Mouse (Mus musculus) forebrain, embryonic 11.5 days (tissue): ENCODE measurements around the gene Hoxc11. TPM values are rescaled to one million over a fixed set of nuclear protein-coding genes. Genes with fewer than 3 reads are reported as not detected.

Experiments
- ATAC-seq: fragments of 200-750 bp; cut with Nextera tagmentation; replicated peaks from 2 replicates; pipeline ENCODE4 v1.8.0; 2017; ENCODE audit warnings: moderate TSS enrichment; ENCODE audit not compliant: low FRiP score
- DNase-seq: peaks from one replicate; pipeline ENCODE4 v3.0.0-alpha.2; 2017; ENCODE audit warnings: low spot score
- H3K27ac ChIP-seq: fragments of 300-500 bp; sonication (generic); 2 replicates; pipeline ENCODE4 v1.5.1; 2014; ENCODE audit warnings: low read depth, low read length
- H3K27me3 ChIP-seq: fragments of 300-500 bp; sonication (generic); 2 replicates; pipeline ENCODE4 v1.6.1; 2014; ENCODE audit warnings: mild to moderate bottlenecking, low read length, mixed read lengths; ENCODE audit not compliant: control insufficient read depth, insufficient read depth
- H3K36me3 ChIP-seq: fragments of 300-500 bp; sonication (generic); 2 replicates; pipeline ENCODE4 v1.6.1; 2014; ENCODE audit warnings: mild to moderate bottlenecking, low read length, moderate library complexity, mixed read lengths; ENCODE audit not compliant: control insufficient read depth, insufficient read depth
- H3K4me1 ChIP-seq: fragments of 300-500 bp; sonication (generic); replicated peaks from 2 replicates; pipeline ENCODE4 v1.6.1; 2014; ENCODE audit warnings: low read length, mixed read lengths; ENCODE audit not compliant: control insufficient read depth, insufficient read depth
- H3K4me2 ChIP-seq: fragments of 300-500 bp; sonication (generic); 2 replicates; pipeline ENCODE4 v1.6.1; 2014; ENCODE audit warnings: low read depth, mild to moderate bottlenecking, low read length, moderate library complexity, mixed read lengths; ENCODE audit not compliant: severe bottlenecking
- H3K4me3 ChIP-seq: fragments of 300-500 bp; sonication (generic); 2 replicates; pipeline ENCODE4 v1.5.1; 2014; ENCODE audit warnings: low read depth, low read length
- H3K9ac ChIP-seq: fragments of 300-500 bp; sonication (generic); 2 replicates; pipeline ENCODE4 v1.6.1; 2014; ENCODE audit warnings: low read length
- H3K9me3 ChIP-seq: fragments of 300-500 bp; sonication (generic); 2 replicates; pipeline ENCODE4 v1.6.1; 2016; ENCODE audit warnings: low read length, mixed read lengths; ENCODE audit not compliant: control insufficient read depth
- WGBS: fragments of 180-500 bp; shearing (Covaris S2); extraction: QIAGEN DNeasy Blood & Tissue Kit; methylation state at CpG from one replicate; pipeline ENCODE4 v1.1.7; 2014; 5-methylcytosine and 5-hydroxymethylcytosine counted together
- polyA plus RNA-seq: library from polyadenylated mRNA; unstranded; fragments of >200 nt; fragmentation: Nextera tagmentation; extraction: Ambion mirVana; gene quantifications from 2 replicates; pipeline ENCODE4 v1.2.1, GENCODE M21; 2014

The Hoxc11 gene
- polyA plus RNA-seq, 1 experiment from 2014 or later, result not detected

- DNase-seq (no peak), ATAC-seq (peak; percentile 44)
- H3K4me1 ChIP-seq, result no peaks in the 10 kb centered on the region
- H3K4me3 ChIP-seq, result no peak within 1 kb of the TSS
- 2% methylated on average over 27 of the region's 27 CpGs for WGBS
- no peaks in the 10 kb centered on the region for H3K36me3 ChIP-seq
- H3K27me3 ChIP-seq, result peaks cover 96% of the 10 kb centered on the region
- no peak within 1 kb of the TSS for H3K27ac ChIP-seq
- H3K9ac ChIP-seq, result no peak within 1 kb of the TSS
- no peaks in the 10 kb centered on the region for H3K9me3 ChIP-seq
- H3K4me2 ChIP-seq, result no peak within 1 kb of the TSS
Observed at GRCm38 (mm10) chr15:102966776-102967311, 12.6 kb downstream of the Hoxc11 start, which contains the start of gene Hoxc10. Gene Hoxc10, plus strand, starts transcription at chr15:102966796.

GRCm38 (mm10) chr15:102967312-102967510 lies 13.0 kb downstream of the Hoxc11 start, which contains the start of gene Hoxc5:
Gene Hoxc5, plus strand, starts transcription at chr15:102967443.
- H3K27me3 ChIP-seq, result peaks cover 98% of the 10 kb centered on the region
- H3K36me3 ChIP-seq, result no peaks in the 10 kb centered on the region
- no peak within 1 kb of the TSS for H3K27ac ChIP-seq
- ATAC-seq, result no peak
- no peaks in the 10 kb centered on the region for H3K4me1 ChIP-seq
- H3K4me3 ChIP-seq, result no peak within 1 kb of the TSS
- H3K9ac ChIP-seq, result no peak within 1 kb of the TSS
- WGBS, result 4% methylated on average over 12 of the region's 12 CpGs
- no peak for DNase-seq
- H3K9me3 ChIP-seq, result no peaks in the 10 kb centered on the region
- no peak within 1 kb of the TSS for H3K4me2 ChIP-seq

- 2% methylated on average over 34 of the region's 34 CpGs for WGBS
- Histone ChIP-seq H3K9ac (no peak overlapping the region), H3K9me3 (no peaks in the 10 kb centered on the region), H3K4me1 (no peaks in the 10 kb centered on the region), H3K36me3 (no peaks in the 10 kb centered on the region), H3K27ac (no peak overlapping the region), H3K27me3 (peaks cover 98% of the 10 kb centered on the region), H3K4me2 (no peak overlapping the region), H3K4me3 (no peak overlapping the region)
- ATAC-seq, result no peak
- DNase-seq, result no peak
Observed at GRCm38 (mm10) chr15:102967511-102968397, 13.5 kb downstream of the Hoxc11 start.

GRCm38 (mm10) chr15:102969296-102969695 lies 15.1 kb downstream of the Hoxc11 start:
- no peaks in the 10 kb centered on the region for H3K36me3 ChIP-seq
- no peak for ATAC-seq
- H3K4me3 ChIP-seq, result no peak overlapping the region
- H3K27me3 ChIP-seq, result peaks cover 99% of the 10 kb centered on the region
- no peaks in the 10 kb centered on the region for H3K4me1 ChIP-seq
- H3K27ac ChIP-seq, result no peak overlapping the region
- H3K9ac ChIP-seq, result no peak overlapping the region
- 29% methylated on average over 1 of the region's 1 CpGs for WGBS
- no peak for DNase-seq
- no peaks in the 10 kb centered on the region for H3K9me3 ChIP-seq
- no peak overlapping the region for H3K4me2 ChIP-seq

- no peak overlapping the region for H3K4me2 ChIP-seq
- H3K27me3 ChIP-seq, result peaks cover 96% of the 10 kb centered on the region
- H3K9ac ChIP-seq, result no peak overlapping the region
- WGBS, result under 1% methylated on average over 12 of the region's 12 CpGs
- H3K4me1 ChIP-seq, result no peaks in the 10 kb centered on the region
- no peak overlapping the region for H3K27ac ChIP-seq
- no peak for DNase-seq
- H3K4me3 ChIP-seq, result no peak overlapping the region
- no peaks in the 10 kb centered on the region for H3K9me3 ChIP-seq
- H3K36me3 ChIP-seq, result no peaks in the 10 kb centered on the region
- ATAC-seq, result no peak
Observed at GRCm38 (mm10) chr15:102970740-102971139, 16.5 kb downstream of the Hoxc11 start.

- DNase-seq (no peak), ATAC-seq (no peak)
- H3K36me3 ChIP-seq, result no peaks in the 10 kb centered on the region
- H3K9me3 ChIP-seq, result no peaks in the 10 kb centered on the region
- H3K27me3 ChIP-seq, result peaks cover 96% of the 10 kb centered on the region
- no peak overlapping the region for H3K27ac ChIP-seq
- no peaks in the 10 kb centered on the region for H3K4me1 ChIP-seq
- WGBS, result 2% methylated on average over 21 of the region's 21 CpGs
- H3K4me2 ChIP-seq, result no peak overlapping the region
- no peak overlapping the region for H3K4me3 ChIP-seq
- no peak overlapping the region for H3K9ac ChIP-seq
Observed at GRCm38 (mm10) chr15:102972254-102972653, 18.0 kb downstream of the Hoxc11 start.

GRCm38 (mm10) chr15:102972753-102973152 lies 18.5 kb downstream of the Hoxc11 start:
- Histone ChIP-seq H3K36me3 (no peaks in the 10 kb centered on the region), H3K9ac (no peak overlapping the region), H3K27ac (no peak overlapping the region), H3K4me1 (no peaks in the 10 kb centered on the region), H3K9me3 (no peaks in the 10 kb centered on the region), H3K4me3 (no peak overlapping the region), H3K27me3 (peaks cover 96% of the 10 kb centered on the region), H3K4me2 (no peak overlapping the region)
- 4% methylated on average over 6 of the region's 6 CpGs for WGBS
- no peak for DNase-seq
- ATAC-seq, result no peak

- 3% methylated on average over 7 of the region's 7 CpGs for WGBS
- no peak overlapping the region for H3K27ac ChIP-seq
- peaks cover 97% of the 10 kb centered on the region for H3K27me3 ChIP-seq
- H3K9me3 ChIP-seq, result no peaks in the 10 kb centered on the region
- H3K36me3 ChIP-seq, result no peaks in the 10 kb centered on the region
- no peak for ATAC-seq
- no peak for DNase-seq
- no peak overlapping the region for H3K4me2 ChIP-seq
- no peak overlapping the region for H3K9ac ChIP-seq
- no peak overlapping the region for H3K4me3 ChIP-seq
- H3K4me1 ChIP-seq, result no peaks in the 10 kb centered on the region
Observed at GRCm38 (mm10) chr15:102975034-102975433, 20.8 kb downstream of the Hoxc11 start.

GRCm38 (mm10) chr15:102975688-102976111 lies 21.5 kb downstream of the Hoxc11 start:
- Histone ChIP-seq H3K4me2 (no peak overlapping the region), H3K4me1 (no peaks in the 10 kb centered on the region), H3K9ac (no peak overlapping the region), H3K4me3 (no peak overlapping the region), H3K27ac (no peak overlapping the region), H3K36me3 (no peaks in the 10 kb centered on the region), H3K9me3 (no peaks in the 10 kb centered on the region), H3K27me3 (peaks cover 97% of the 10 kb centered on the region)
- WGBS, result under 1% methylated on average over 21 of the region's 21 CpGs
- ATAC-seq (no peak), DNase-seq (no peak)
